Mouse (Mus musculus): Measurements from ENCODE around the gene Hhex.

GRCm38 (mm10) chr19:37440181-37440580, 5.6 kb downstream of the Hhex start:
- no peak for TF ChIP-seq CTCF (IDR thresholded peaks at IDR 0.05; ENCODE audit: borderline replicate concordance, extremely low read depth, insufficient read depth, insufficient read length)
- no peak for TF ChIP-seq POLR2A (IDR thresholded peaks at IDR 0.05; ENCODE audit: borderline replicate concordance, extremely low read depth, insufficient read depth, insufficient read length, poor library complexity, severe bottlenecking)

All from brain, embryonic 14.5 days (tissue).